Mouse (Mus musculus) CH12.LX (cell line): ENCODE data around the gene Kir3dl2. TPM values are rescaled to one million over a fixed set of nuclear protein-coding genes. Genes with fewer than 3 reads are reported as not detected.
"Not testable (repeated sequence)": the region's sequence is repeated elsewhere in the genome, so short reads cannot be mapped to it uniquely, and the experiment has no call there.

Source experiments
- DNase-seq: peaks from one replicate; pipeline ENCODE4 v3.0.0-alpha.2; 2013; ENCODE audit errors: extremely low read depth
- H3K27ac ChIP-seq: 2 replicates; pipeline ENCODE4 v1.5.1; 2012; ENCODE audit warnings: low read depth, mild to moderate bottlenecking, control low read depth, moderate library complexity; ENCODE audit not compliant: insufficient read depth
- H3K27me3 ChIP-seq: replicated peaks from 2 replicates; pipeline ENCODE3; 2012; ENCODE audit warnings: inconsistent platforms
- H3K36me3 ChIP-seq, 2 experiments: replicated peaks in 1 of 2; 2 replicates each; pipeline versions ENCODE3 to v1.6.1; 2012; ENCODE audit warnings: inconsistent platforms in 1 of 2, low read length in 1 of 2, mild to moderate bottlenecking in 1 of 2, mixed read lengths in 1 of 2, moderate library complexity in 1 of 2; ENCODE audit not compliant: control insufficient read depth in 1 of 2, insufficient read depth in 1 of 2
- H3K4me1 ChIP-seq, 2 experiments: 2 replicates each; pipeline ENCODE4 v1.6.1; 2012; ENCODE audit warnings: inconsistent platforms in 1 of 2, moderate library complexity in 1 of 2; ENCODE audit not compliant: insufficient read depth in 2 of 2, control insufficient read depth in 1 of 2
- H3K4me2 ChIP-seq: 2 replicates; pipeline ENCODE4 v1.6.1; 2012; ENCODE audit warnings: low read depth, mild to moderate bottlenecking, control low read depth; ENCODE audit not compliant: poor library complexity, insufficient read depth, severe bottlenecking
- H3K4me3 ChIP-seq, 3 experiments: fragments of 150-350 bp in 1 of 3; sonication (generic) in 1 of 3; replicated peaks in 1 of 3; 2 replicates each; pipeline versions ENCODE3 to v1.5.1; 2011 to 2012; ENCODE audit warnings: low read depth in 2 of 3, low read length in 2 of 3, mild to moderate bottlenecking in 2 of 3, moderate library complexity in 2 of 3, control low read depth in 1 of 3, improper control_type of control experiment in 1 of 3, inconsistent platforms in 1 of 3, mixed read lengths in 1 of 3; ENCODE audit not compliant: poor library complexity in 1 of 3
- H3K79me2 ChIP-seq: replicated peaks from 2 replicates; pipeline ENCODE4 v1.6.1; 2012; ENCODE audit warnings: mild to moderate bottlenecking, moderate library complexity; ENCODE audit not compliant: control insufficient read depth, poor library complexity, insufficient read depth, severe bottlenecking; ENCODE audit errors: extremely low read depth
- H3K9ac ChIP-seq: 2 replicates; pipeline ENCODE4 v1.6.1; 2012; ENCODE audit warnings: low read depth, mild to moderate bottlenecking, control low read depth, moderate library complexity; ENCODE audit not compliant: insufficient read depth
- H3K9me3 ChIP-seq: replicated peaks from 2 replicates; pipeline ENCODE3; 2012; ENCODE audit warnings: low read length, inconsistent platforms, mixed read lengths
- E2F4 ChIP-seq: IDR thresholded peaks from 2 replicates; pipeline ENCODE4 v1.6.1; 2011; ENCODE audit warnings: low read depth, low read length, improper control_type of control experiment; ENCODE audit not compliant: insufficient replicate concordance
- ELF1 ChIP-seq: IDR thresholded peaks from 2 replicates; pipeline ENCODE4 v1.6.1; 2014; ENCODE audit warnings: low read depth, mild to moderate bottlenecking, inconsistent platforms, low read length, improper control_type of control experiment
- MYC ChIP-seq: IDR thresholded peaks from 2 replicates; pipeline ENCODE4 v1.6.1; 2011; ENCODE audit warnings: low read depth, mild to moderate bottlenecking, improper control_type of control experiment, low read length
- POLR2AphosphoS2 ChIP-seq: IDR thresholded peaks from 2 replicates; pipeline ENCODE4 v1.6.1; 2011; ENCODE audit warnings: low read depth, low read length, improper control_type of control experiment
- RCOR1 ChIP-seq: conservative IDR thresholded peaks from 2 replicates; pipeline ENCODE4 v1.6.1; 2012; ENCODE audit warnings: low read depth, mild to moderate bottlenecking, inconsistent platforms, low read length, improper control_type of control experiment
- SMC3 ChIP-seq: IDR thresholded peaks from 2 replicates; pipeline ENCODE4 v1.6.1; 2011; ENCODE audit warnings: low read depth, low read length, improper control_type of control experiment
- TBP ChIP-seq: conservative IDR thresholded peaks from 2 replicates; pipeline ENCODE4 v1.6.1; 2011; ENCODE audit warnings: low read depth, low read length, improper control_type of control experiment
- dilution Hi-C: fragments of 300-500 bp; cut with MboI; formaldehyde crosslinking; loops from 2 replicates; pipeline ENCODE4 v1.14.3; 2020; ENCODE audit warnings: low sequenced_read_pairs; ENCODE audit not compliant: extremely low pct_unique_long_range_greater_than_20kb, extremely low pct_ligation_motif_present
- in situ Hi-C: fragments of 300-500 bp; cut with MboI; formaldehyde crosslinking; loops from 3 replicates; pipeline ENCODE4 v1.14.3; 2019; ENCODE audit warnings: low sequenced_read_pairs, low pct_ligation_motif_present, low pct_unique_long_range_greater_than_20kb, mixed read lengths
- polyA plus RNA-seq: library from polyadenylated mRNA; unstranded; fragments of >175 nt; gene quantifications from 2 replicates; pipeline ENCODE4 v1.2.1, GENCODE M21; 2012; ENCODE audit warnings: low read depth; ENCODE audit not compliant: insufficient read length
- total RNA-seq, 2 experiments: library from RNA; depleted of rRNA; stranded (reverse); fragments of 300-350 nt in 1 of 2; fragments of >200 nt in 1 of 2; gene quantifications; 2 replicates each; pipeline ENCODE4 v1.2.3; 2012 to 2014

Kir3dl2 gene
- total and polyA plus RNA-seq, 3 experiments: not detected

DNA sequence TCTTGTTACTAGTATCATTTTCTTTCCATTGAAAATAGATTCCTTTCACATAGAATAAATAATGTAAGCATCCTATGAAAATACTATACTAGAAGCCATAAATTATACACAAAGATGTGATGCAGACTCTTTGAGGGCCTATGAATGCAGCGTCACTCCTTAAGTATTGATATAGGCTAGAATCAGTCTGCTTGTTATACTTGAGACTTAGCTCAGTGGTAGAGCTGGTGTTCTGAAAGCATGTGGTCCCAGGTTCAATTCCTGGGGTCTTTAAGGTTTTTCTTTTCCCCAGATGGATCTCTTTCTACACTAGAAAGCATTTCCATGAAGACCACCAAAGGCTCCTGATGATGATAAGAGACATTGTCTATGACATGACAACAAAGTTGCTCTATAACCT lies 40.8 kb upstream of the Kir3dl2 start:
- Histone ChIP-seq H3K9me3 (no peaks in the 10 kb centered on the region), H3K27ac (no peak overlapping the region), H3K4me3 (no peak overlapping the region), H3K36me3 (no peaks in the 10 kb centered on the region), H3K9ac (no peak overlapping the region), H3K4me1 (no peaks in the 10 kb centered on the region), H3K79me2 (no peaks in the 10 kb centered on the region), H3K27me3 (no peaks in the 10 kb centered on the region), H3K4me2 (no peak overlapping the region)
- TF ChIP-seq RCOR1 (no peak), ELF1 (peak; percentile 26; the same call in 1 of the 2 replicates), MYC (no peak), SMC3 (no peak), POLR2AphosphoS2 (no peak), E2F4 (no peak), TBP (peak; percentile 96)
- in situ Hi-C loops (no loop called here), dilution Hi-C loops (no loop called here)
- DNase-seq: no peak

DNA sequence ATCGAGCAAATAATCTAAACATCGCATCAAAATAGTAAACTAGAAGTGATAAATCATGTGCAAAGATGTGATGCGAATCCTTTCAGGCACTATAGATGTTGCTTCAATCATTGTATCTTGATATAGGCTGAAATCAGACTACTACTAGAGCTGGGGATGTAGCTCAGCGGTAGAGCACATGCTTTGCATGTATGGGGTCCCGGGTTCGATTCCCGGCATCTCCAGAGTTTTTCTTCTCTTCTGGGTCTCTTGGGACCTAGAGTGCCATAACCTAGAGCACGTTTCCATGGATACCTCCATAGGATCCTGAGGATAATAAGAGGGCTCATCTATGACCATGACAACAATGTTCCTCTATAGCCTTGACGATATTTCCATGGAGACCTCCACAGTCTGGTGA lies 25.2 kb upstream of the Kir3dl2 start:
- DNase-seq, H3K36me3 ChIP-seq, H3K27me3 ChIP-seq, H3K27ac ChIP-seq, H3K4me1 ChIP-seq, H3K4me3 ChIP-seq, H3K9me3 ChIP-seq, in situ Hi-C loops, H3K79me2 ChIP-seq, H3K4me2 ChIP-seq, dilution Hi-C loops, H3K9ac ChIP-seq: not testable (repeated sequence)

DNA sequence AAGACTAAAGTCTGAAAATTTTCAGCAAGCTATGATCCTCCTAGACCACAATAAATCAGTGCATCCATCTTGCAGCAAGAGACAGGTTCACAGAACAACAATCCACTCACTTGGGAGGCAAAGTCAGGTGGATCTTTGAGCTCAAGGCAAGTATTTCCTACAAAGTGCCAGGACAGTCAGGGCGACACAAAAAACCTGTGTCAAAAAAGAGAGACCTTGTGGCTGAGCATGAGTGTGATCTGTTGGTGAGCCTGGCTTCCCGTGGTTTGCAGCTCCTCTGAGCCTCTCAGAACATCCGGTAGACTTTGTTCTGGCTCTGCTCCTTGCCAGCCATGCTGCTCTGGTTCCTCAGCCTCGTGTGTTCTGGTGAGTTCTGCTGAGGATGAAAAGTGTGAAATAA lies 26.2 kb downstream of the Kir3dl2 start, which contains the start of gene Kir3dl1:
Kir3dl1 (plus strand) TSS at position 301 of the 400 bp plus-strand sequence.
- H3K4me3 ChIP-seq, H3K36me3 ChIP-seq, H3K79me2 ChIP-seq, H3K4me1 ChIP-seq, in situ Hi-C loops, H3K9ac ChIP-seq, H3K9me3 ChIP-seq, DNase-seq, H3K4me2 ChIP-seq, H3K27ac ChIP-seq, dilution Hi-C loops, H3K27me3 ChIP-seq: not testable (repeated sequence)

Other genes starting within 250 kb of the Kir3dl2 start
- gene Kir3dl1, start 26.1 kb downstream of the Kir3dl2 start, total RNA-seq (2012; rRNA removed): not detected in 2 replicates
- gene Kir3dl1, start 26.1 kb downstream of the Kir3dl2 start, total RNA-seq (2014; rRNA removed): not detected in 2 replicates
- gene Kir3dl1, start 26.1 kb downstream of the Kir3dl2 start, polyA plus RNA-seq: not detected in 2 replicates
- gene Tceal3, start 46.8 kb upstream of the Kir3dl2 start, total RNA-seq (2012; rRNA removed): not detected in 2 replicates
- not detected in 2 replicates for gene Tceal3, start 46.8 kb upstream of the Kir3dl2 start, total RNA-seq (2014; rRNA removed)
- not detected in 2 replicates for gene Tceal3, start 46.8 kb upstream of the Kir3dl2 start, polyA plus RNA-seq
- 0.08 TPM in 2 replicates for gene Tceal1, start 163.9 kb upstream of the Kir3dl2 start, total RNA-seq (2012; rRNA removed)
- not detected in 2 replicates for gene Tceal1, start 163.9 kb upstream of the Kir3dl2 start, total RNA-seq (2014; rRNA removed)
- gene Tceal1, start 163.9 kb upstream of the Kir3dl2 start, polyA plus RNA-seq: not detected in 2 replicates
- gene Morf4l2, start 199.6 kb upstream of the Kir3dl2 start, total RNA-seq (2012; rRNA removed): 189 and 254 TPM in 2 replicates
- gene Morf4l2, start 199.6 kb upstream of the Kir3dl2 start, total RNA-seq (2014; rRNA removed): 585 and 613 TPM in 2 replicates
- gene Morf4l2, start 199.6 kb upstream of the Kir3dl2 start, polyA plus RNA-seq: 358 and 445 TPM in 2 replicates
- gene Glra4, start 236.1 kb upstream of the Kir3dl2 start, total RNA-seq (2012; rRNA removed): not detected in 2 replicates
- not detected in 2 replicates for gene Glra4, start 236.1 kb upstream of the Kir3dl2 start, total RNA-seq (2014; rRNA removed)
- gene Glra4, start 236.1 kb upstream of the Kir3dl2 start, polyA plus RNA-seq: not detected in 2 replicates